Mouse (Mus musculus): ENCODE results near the gene Capn9.

Capn9 gene

DNA sequence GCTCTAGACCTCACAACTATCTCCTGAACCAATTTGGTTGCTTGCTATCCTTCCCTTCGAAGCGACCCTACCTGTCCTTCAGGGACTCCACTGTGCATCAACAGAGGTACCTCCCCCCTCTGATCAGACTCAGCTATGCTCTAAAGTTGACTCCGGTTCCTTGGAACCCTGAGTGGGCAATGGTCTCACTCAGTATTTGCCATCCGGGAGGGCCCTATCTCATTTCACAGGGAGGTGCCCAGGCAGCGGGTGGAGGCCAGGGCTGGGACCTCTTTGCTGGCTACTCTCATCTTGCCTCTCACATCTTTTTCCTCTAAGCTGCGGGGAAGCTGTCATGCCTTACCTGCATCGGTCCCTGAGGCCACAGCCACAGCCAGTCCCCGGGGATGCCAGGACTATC lies at the start of gene Capn9:
Gene Capn9, plus strand, starts transcription at position 301 of the 400 bp plus-strand sequence.
- no peak for DNase-seq (ENCODE audit: low read depth, low spot score)

DNA sequence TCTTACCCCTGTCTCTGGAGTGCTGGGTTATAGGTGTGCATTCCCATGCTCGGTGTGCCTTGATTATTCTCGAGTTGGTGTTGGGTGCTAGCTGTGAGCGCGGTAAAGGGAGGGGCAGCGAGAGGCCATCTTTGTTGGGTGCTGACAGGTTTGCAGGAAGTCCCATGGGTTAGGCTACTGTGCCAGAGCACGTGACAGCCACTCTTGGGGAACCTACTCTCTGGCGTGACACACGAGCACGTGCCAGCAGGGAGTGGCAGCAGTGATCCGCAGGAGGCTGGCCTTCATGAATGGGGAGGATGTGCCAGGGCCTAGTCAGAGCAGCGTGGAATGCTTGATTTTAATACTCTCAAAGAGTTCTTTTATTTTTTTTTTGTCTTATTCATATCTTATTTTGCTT lies 49.6 kb upstream of the Capn9 start:
- no peak for DNase-seq (ENCODE audit: low read depth, low spot score)

DNA sequence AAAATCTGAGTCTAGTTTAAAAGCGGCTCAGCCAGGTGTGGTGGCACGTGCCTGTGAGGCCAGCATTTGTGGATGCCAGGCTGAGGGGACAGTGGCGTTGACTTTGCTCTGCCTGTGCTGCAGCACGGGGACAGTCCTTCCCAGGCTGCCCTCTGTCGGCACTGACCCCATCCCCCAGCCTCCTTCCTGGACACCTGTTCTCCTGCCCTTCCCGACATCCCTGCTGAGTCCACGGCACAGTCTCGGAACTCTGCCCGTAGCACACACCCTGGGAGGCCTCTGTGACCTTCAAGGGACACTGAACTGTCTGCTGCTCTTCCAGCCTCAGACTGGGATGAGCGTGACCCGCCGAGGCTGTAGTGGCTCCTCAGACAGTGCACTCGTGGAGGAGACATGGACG lies 45.8 kb upstream of the Capn9 start:
- DNase-seq (ENCODE audit: low read depth, low spot score), result no peak

DNA sequence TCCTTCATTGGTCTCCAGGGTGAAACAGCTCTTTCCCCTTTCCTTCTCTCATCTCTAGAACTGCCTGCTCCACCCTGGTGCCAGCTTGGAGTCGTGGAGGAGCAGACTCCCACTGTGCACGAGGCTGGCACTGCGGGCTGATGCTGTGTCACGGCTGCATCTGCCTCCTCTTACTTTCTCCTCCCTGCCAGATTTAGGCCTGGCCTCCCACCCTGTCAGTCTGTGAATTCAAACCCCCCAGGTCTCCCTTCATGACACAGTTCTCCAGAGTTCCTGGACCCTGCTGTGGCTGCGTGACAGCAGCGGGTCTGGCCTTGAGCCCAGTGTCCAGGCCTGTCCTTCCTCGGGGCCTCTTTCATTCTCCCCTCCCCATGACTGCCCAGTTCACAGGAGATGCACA lies 45.4 kb upstream of the Capn9 start:
- DNase-seq (ENCODE audit: low read depth, low spot score), result no peak

DNA sequence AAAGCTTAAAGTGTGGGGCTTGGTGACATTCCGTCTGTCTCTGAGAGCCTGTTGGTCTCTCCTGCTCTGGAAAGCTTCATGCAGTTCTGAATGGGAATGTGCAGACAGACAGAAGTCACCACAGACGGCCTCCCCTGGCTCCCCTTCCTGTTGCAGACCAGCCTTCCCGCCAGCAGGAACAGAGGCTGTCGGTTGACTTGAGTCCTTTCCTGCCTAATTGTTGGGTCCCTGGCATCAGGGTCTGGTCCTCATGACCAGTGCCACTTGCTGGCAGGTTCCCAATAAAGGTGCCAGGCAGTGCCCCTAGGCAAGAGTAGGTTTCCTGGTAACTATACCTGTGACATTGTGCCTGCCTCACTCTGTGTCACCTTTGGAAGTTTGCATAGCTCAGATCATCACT lies 44.9 kb upstream of the Capn9 start:
- DNase-seq (ENCODE audit: low read depth, low spot score), result no peak

DNA sequence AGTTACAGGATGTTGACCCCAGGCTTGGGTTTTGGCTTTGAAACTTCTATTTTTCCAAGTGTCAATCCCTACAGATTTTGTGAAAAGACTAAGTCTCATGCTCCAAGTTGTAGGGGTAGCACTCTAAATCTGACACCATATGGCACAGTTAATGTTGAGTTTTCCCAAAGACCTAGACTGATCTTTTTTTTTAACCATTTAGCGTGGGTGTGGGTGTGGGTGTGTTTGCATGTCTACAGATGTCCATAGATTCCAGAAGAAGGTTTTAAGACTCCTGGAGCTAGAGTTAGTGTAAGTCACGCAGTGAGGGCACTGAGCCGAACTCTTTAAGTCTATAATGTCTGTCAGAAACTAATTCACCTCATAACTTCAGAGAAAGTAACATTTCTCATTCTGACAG lies 43.3 kb upstream of the Capn9 start:
- no peak for DNase-seq (ENCODE audit: low read depth, low spot score)

DNA sequence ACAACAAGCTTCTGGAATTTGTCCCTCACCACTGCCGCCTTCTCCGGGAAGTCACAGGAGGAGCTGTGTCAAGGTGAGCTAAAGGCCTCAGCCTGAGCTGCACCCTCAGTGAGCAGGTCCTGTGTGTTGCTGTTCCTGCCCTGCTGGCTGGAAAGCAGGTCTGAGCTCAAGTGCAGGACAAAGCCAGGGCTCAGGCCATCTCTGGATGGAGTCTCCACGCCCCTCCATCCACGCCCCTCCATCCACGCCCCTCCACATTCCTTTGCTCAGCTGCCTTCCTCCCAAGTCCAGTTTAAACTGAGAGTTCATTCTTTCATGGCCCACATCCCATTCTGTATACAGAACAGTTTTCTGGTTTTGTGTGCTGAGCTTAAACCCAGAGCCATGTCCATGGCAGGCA lies 40.5 kb upstream of the Capn9 start:
- no peak for DNase-seq (ENCODE audit: low read depth, low spot score)

DNA sequence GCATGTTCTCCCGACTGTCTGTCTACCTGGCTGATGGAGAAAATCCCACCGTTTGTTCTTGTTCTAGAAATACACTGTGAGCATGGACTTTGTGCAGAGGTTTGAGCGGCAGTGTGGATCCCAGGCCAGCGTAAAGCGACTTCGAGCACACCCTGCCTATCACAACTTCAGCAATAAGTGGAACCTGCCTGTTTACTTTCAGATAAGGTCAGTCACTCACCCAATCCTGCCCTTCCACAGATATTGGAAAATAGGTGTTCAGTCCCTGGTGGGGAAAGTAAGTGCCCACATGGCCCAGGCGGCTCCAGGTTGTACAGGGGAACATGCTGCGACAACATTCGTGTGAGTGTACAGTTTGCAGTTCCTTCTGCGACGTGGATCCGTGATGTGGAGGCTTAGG lies 35.0 kb upstream of the Capn9 start:
- no peak for DNase-seq (ENCODE audit: low read depth, low spot score)

DNA sequence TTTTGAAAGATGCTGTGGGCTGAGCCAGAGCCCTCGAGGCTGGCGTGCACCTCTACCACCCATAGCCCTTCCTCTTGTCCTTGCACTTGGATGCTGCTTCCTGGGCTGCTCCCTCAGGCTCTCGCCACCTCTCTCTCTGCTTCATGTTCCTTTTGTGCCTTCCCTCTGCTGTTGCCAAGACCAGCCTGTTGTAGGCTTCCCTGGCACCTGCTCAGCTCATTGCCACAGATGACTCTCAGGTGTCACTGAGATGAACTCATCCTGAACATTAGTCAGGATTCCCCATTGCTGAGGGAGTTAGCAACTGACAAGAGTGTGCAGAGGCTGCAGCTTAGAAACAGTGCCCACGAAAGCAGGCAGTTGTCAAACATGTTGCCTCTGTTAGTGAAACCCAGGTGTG lies 33.9 kb upstream of the Capn9 start:
- no peak for DNase-seq (ENCODE audit: low read depth, low spot score)

DNA sequence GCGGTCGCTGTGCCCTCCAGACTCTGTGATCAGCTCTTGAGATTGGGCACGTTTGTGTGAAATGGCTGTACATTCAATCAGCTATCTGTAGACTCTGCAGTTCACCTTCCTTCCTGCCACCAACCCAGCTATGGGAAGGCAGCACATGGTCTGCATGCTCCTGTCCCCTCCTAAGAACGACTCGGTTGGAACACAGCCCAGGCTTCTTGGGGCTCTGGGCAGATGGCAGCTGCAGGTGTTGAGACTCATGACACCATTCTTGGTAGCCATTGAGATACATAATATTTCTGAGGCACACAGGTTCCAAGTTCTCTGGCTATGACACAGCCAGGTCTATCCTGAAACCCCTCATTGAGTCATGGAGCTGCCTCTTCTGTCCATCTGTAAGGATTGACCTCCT lies 32.6 kb upstream of the Capn9 start:
- DNase-seq (ENCODE audit: low read depth, low spot score), result no peak

DNA sequence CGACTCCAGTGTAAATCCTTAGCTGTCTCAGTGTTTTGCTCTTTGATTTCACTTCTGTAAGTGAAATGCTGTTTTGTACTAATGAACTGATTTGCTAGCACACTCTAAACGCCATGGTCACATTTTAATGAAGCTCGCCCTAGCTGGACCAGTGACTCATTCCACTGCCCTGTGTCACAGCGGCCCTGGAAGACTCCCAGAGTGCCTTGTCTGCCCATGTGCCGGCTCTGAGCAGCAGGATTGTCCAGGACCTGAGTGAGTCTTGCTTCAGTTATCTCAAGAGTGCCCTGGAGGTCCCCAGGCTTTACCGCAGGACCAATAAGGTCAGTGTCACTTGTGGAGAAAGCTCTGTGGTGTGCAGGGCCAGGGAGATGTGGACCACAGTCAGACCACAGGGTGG lies 29.5 kb upstream of the Capn9 start:
- DNase-seq (ENCODE audit: low read depth, low spot score), result no peak

DNA sequence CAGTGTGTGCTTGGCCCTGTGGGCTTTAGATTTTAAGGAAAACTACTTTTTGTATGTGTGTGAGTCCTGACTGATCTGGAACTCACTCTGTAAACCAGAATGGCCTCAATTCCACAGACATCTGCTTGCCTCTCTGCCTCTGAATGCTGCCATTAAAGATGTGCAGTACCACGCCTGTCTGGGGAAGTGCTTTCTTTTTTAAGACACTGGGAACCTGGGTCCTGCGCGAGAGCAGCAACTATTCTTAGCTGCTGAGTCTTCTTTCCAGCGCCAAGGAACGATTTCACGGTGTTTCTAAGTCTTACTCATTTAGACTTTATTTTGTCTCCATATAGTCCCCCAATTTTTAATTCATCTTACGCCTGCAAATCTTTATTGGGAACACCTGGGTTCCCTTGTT lies 29.1 kb upstream of the Capn9 start:
- DNase-seq (ENCODE audit: low read depth, low spot score), result no peak

DNA sequence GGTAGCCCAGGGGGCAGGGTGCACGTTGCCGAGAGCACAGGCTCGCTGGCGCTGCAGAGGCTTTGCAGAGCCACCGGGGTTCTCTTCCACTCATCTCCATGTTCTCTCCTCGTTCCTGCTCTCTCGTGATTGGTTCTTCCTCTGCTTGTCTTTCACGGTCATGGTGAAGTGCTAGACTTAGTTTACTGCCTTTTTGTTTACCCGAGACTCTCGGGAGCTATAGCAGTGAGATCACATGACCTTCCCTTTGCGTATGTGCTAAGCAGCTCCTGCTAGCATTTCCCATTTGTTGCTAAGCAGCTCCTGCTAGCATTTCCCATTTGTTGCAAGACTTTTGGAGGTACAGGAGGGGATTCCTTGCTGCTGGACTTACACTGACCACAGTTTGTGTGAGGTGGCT lies 28.6 kb upstream of the Capn9 start:
- no peak for DNase-seq (ENCODE audit: low read depth, low spot score)

DNA sequence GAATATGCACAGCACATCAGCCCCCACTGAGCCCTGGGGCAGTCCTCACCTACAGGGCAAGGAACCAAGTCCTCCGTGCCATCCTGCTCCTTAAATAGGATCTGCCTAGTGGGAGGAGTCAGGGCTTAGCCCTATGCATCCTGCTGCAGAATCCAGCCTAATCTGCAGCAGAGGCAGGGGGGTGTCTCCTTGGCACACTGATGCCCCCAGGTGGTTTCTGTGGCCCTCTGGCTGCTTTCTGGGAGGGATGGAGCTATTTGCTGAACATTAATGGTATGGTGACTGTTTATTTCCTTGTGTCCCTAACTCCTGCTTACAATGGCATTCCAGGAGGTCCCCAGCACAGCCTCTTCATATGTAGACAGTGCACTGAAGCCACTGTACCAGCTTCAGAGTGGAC lies 27.7 kb upstream of the Capn9 start:
- no peak for DNase-seq (ENCODE audit: low read depth, low spot score)

DNA sequence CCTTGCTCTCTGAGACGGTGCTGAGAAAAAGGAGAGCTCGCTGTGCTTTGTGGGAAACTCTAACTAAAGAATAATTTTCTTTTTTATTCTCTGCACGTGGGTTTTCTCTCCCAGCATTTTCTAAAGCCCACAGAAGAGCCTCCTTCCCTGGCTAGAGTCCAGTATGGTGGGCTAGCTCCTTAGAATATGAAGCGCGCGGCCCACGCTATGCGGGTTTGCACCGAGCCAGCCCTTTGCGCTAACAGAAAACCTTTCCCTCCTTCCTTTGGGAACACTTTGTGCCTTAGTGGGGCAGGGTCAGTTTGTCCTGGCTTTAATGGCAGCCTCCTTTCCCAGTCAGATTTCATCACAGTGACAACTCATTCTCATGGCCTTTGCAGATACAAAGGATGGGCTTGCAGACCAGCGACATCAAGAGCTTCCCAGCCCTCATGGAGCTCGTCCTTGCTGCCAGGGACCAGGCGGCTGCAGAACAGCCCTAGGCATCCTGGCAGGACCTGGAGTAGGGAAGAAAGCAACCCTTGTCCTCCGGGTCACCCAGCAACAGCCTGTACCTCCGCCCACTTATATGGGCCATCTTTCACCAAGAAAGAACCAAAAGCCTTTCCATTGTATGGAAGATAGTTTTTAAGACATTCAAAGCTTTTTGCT lies 24.8 kb upstream of the Capn9 start:
- no peak for DNase-seq (ENCODE audit: low read depth, low spot score)

DNA sequence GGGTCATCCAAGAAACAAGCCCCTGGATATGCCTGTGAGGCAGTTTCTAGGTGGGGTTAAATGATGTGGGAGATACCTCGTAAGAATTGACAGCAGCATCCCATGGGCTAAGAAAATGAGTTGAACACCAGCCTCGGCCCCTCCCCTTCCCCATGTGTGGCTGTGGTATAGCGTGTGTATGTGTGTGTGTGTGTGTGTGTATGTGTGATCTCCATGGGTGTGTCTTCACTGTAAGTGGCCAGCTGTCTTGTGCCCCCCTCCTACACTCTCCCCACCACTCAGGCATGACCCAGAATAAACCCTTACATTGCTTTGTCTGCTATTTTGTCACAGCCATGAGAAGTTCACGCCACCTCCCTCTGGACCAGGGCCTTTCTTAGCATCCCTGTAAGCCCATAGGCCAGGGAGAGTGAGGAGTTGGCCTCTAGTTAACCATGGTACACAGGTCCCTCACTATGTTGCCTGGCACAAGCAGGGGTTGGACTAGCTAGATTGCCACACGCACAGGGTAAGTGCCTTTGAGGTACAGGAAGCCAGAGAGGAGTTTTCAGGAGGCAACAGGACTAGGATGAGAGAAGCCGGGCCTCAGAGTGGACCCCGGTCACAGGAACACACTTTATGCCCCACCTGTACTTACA lies 20.7 kb upstream of the Capn9 start:
- no peak for DNase-seq (ENCODE audit: low read depth, low spot score)

DNA sequence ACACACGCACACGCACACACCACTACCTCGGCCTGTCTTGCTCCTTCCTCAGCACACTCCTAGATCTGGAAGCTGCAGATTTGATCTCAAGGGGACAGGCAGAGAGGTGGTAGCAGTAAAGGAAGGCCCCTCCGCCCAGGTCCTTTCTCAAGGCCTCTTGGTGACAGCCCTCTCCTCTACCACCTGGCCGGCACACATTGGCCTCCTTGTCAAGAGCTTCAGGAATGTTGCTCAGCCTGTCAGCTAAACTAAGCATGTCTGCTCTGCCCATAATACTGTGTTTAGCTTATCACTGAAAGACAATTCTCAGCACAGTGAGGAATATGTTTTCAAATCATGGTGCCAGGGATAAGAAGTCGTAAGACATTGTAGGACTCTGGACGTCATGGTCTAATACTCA lies 19.7 kb upstream of the Capn9 start:
- DNase-seq (ENCODE audit: low read depth, low spot score), result no peak

DNA sequence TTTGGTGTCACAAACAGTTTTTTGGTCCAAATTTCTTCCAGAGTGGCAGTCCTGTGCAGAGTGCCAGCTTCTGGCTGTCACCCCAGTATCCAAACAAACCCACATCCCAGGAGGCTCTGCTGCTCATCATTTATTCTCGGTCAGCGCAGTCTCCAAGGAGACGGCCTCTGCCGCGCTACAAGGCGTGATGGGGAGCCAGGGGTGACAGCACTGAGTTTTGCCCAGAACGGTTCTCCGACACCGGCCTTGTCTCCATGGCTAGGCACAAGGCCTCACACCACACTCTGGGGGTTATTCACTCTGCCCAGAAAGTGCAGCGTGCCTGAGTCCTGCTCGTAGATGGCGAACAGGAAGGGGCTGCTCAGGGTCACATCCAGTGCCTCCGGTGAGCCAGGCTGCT lies 19.3 kb upstream of the Capn9 start:
- no peak for DNase-seq (ENCODE audit: low read depth, low spot score)

DNA sequence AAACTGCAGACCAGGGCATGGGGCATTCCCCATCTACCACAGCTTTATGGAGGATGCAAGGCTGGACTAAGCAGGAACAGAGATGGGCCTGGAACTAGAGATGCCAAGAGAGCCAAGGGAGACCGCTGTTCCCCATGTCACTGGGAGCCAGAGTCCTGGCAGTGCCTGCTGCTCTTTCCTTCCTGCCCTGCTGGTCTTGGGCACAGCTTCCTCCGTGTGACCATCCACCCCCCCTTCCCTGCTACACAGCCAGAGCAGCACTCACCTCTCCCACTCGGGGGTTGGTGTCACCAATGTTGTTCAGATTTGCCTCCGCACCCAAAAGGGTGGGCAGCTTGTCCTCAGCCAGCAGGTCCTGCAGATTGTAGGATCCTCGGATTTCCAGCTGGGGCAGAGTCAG lies 18.4 kb upstream of the Capn9 start:
- no peak for DNase-seq (ENCODE audit: low read depth, low spot score)

DNA sequence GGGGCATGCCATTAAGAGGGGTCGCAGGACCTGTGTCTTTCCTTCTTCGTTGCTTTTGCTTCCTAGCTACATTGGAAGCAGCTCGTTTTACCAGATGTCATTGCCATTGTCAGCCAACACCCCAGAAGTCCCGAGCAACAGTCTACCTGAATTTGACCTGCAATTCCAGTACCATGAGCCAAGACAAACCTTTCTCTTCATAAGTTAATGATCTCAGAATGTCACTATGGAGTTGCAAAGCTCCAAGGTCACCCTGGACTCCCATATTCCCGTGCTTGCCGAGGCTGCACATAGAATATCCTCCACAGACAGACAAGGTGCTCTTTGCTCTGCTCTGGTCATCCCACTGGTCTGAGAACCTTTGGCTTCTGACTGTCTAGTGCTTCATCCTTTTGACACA lies 8.8 kb upstream of the Capn9 start:
- DNase-seq (ENCODE audit: low read depth, low spot score), result no peak

DNA sequence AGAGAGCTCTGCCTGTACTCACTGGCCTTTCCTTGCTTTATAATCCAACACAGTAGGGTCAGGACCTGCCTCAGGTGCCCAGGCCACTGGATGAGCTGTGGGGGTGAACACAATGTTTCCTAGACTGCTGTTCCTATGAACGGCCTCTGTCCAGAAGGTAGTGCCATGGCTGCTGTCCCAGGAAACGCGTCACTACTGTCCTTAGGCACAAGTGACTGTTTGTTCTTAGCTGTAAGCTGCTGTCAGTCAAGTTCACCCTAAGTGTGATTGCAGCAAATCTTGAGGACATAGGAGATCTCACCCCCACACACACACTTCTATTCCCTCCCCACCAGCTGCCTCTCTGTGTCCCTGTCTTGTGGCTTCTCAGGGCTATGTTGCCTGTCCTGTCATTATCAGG lies 8.3 kb upstream of the Capn9 start:
- no peak for DNase-seq (ENCODE audit: low read depth, low spot score)

DNA sequence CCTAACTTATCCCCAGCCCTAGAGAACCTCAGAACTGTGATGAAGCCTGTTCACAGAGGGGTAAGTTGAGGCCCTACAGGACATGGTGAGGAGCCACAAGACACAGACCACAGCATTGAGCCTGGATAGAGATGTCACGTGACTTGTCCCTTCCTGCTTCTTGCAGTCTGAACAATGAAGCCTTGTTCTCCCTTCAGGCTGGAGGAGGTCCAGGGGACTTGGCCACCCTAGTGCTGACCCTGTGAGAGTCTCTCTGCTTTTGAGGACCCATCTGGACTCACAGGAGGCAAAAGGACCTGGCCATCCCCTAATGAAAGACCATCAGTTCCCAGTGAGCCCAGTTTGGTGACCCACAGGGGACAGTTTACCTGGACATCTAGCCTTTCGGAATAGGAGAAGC lies 6.8 kb upstream of the Capn9 start:
- no peak for DNase-seq (ENCODE audit: low read depth, low spot score)

DNA sequence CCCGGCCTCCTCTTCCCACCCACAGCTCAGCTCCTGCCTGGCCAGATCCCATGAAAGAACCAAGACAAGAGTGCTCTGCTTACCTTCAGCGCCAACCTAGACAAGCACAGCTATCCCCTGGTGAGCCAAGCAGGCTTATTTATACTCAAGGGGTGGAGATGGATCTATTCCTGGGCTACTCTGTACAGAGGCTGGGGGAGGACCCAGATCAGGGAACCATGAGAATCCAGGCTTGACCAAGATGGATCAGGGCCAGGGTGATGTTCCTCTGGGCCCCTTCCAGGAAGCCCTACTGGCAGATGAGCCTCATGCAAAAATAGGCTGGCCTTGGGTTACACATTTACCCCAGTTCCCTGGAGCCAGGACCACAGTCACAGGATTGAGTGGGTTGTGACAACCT lies 6.3 kb upstream of the Capn9 start, which contains the start of gene Agt:
Gene Agt, minus strand, starts transcription at position 114 of the 400 bp plus-strand sequence.
- no peak for DNase-seq (ENCODE audit: low read depth, low spot score)
